ENCODE assay signal across 9 mouse cellular contexts in the genomic region with DNA sequence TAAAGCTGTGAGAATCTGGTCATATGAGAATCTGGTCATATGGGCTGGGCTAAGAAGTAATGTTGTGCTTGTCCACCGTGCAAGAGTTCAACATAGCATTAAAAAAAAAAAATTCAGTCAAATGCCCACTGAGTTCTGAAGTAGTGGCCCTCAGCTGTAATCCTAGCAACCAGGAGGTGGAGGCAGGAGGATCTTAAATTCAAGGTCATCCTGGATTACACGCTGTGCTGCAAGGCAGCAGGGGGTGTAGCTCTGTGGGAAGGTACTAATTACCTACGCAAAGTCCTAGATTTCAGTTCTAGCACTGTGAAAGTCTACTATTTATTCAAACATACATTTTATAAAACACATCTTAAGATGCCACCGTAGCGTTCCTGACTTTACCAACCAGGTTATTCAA. TPM values are rescaled to one million over a fixed set of nuclear protein-coding genes. Genes with fewer than 3 reads are reported as not detected.
A peak's percentile ranks its signal among the peaks of the same experiment; 100 is the strongest.
DNase-seq lines count a peak whose midpoint lies in the region; ATAC-seq and TF ChIP-seq lines count a peak whose summit lies in the region.
"Had no signal": no experiment of that assay in that cellular context is flagged by ENCODE, and none has a peak within 500 bp of the region (broad histone marks: within the 10 kb centered on the region; RNA-seq: fewer than 3 reads in every experiment).

No protein-coding gene starts in this region.

- H3K9me3 ChIP-seq in forebrain, embryonic 11.5 days (ENCODE audit: control insufficient read depth, low read length): no peaks in the 10 kb centered on the region
- no peaks in the 10 kb centered on the region for H3K9me3 ChIP-seq in liver, embryonic 16.5 days (replicated peaks; ENCODE audit: control insufficient read depth, low read length)

- H3K9ac ChIP-seq in forebrain, embryonic 11.5 days (ENCODE audit: low read length): peak overlapping the region; percentile 55
- H3K9ac ChIP-seq in liver, embryonic 16.5 days (ENCODE audit: low read depth, low read length): peak overlapping the region; percentile 79

- H3K4me3 ChIP-seq in C2C12 (ENCODE audit: insufficient read depth, poor library complexity, severe bottlenecking): peak overlapping the region; percentile 67
- H3K4me3 ChIP-seq in forebrain, embryonic 11.5 days (ENCODE audit: low read depth, low read length): peak overlapping the region; percentile 58
- H3K4me3 ChIP-seq in liver, embryonic 16.5 days (ENCODE audit: low read depth, low read length): peak overlapping the region; percentile 87

- H3K27me3 ChIP-seq in C2C12 (ENCODE audit: control insufficient read depth, insufficient read depth, insufficient read length): no peaks in the 10 kb centered on the region
- no peaks in the 10 kb centered on the region for H3K27me3 ChIP-seq in forebrain, embryonic 11.5 days (ENCODE audit: control insufficient read depth, insufficient read depth, low read length)
- no peaks in the 10 kb centered on the region for H3K27me3 ChIP-seq in liver, embryonic 16.5 days (ENCODE audit: control insufficient read depth, insufficient read depth, low read depth, low read length)

- no peak for TF ChIP-seq CTCF in C2C12 (IDR thresholded peaks at IDR 0.05; ENCODE audit: control insufficient read depth, insufficient read depth, insufficient read length)

- H3K79me2 ChIP-seq in C2C12 (ENCODE audit: control insufficient read depth, insufficient read depth): peaks cover 29% of the 10 kb centered on the region

- WGBS in forebrain, embryonic 11.5 days: 16% methylated on average over 5 of the region's 5 CpGs
- 14% methylated on average over 5 of the region's 5 CpGs for WGBS in liver, embryonic 16.5 days (ENCODE audit: insufficient replicate concordance)

- H3K36me3 ChIP-seq in C2C12 (ENCODE audit: control insufficient read depth, insufficient read depth): peaks cover 12% of the 10 kb centered on the region
- H3K36me3 ChIP-seq in forebrain, embryonic 11.5 days (ENCODE audit: control insufficient read depth, insufficient read depth, low read length): no peaks in the 10 kb centered on the region
- peaks cover 5% of the 10 kb centered on the region for H3K36me3 ChIP-seq in liver, embryonic 16.5 days (ENCODE audit: control insufficient read depth, insufficient read depth)

- H3ac ChIP-seq in C2C12 (ENCODE audit: control insufficient read depth, insufficient read length, low read depth): peak overlapping the region; percentile 38

- DNase-seq in cerebellum, postnatal 14 days: peak; percentile 14 to 15
- DNase-seq in cerebellum, postnatal 36 days: no peak
- no peak for DNase-seq in forebrain, embryonic 11.5 days (ENCODE audit: low spot score)
- no peak for DNase-seq in ovary, postnatal 10 days (ENCODE audit: low spot score)
- DNase-seq in thymus, postnatal 0 days (ENCODE audit: low spot score): no peak
- DNase-seq in adrenal gland, postnatal 4 days (ENCODE audit: low spot score in 2 of 2): no peak
- DNase-seq: right cerebral cortex, adult 18-20 months had no signal

- H3K27ac ChIP-seq in forebrain, embryonic 11.5 days (ENCODE audit: low read depth, low read length): no peak overlapping the region
- no peak overlapping the region for H3K27ac ChIP-seq in liver, embryonic 16.5 days (ENCODE audit: low read length)

- ATAC-seq in forebrain, embryonic 11.5 days (replicated peaks; ENCODE audit: low FRiP score): no peak
- no peak for ATAC-seq in liver, embryonic 16.5 days (ENCODE audit: low read depth)

- peak overlapping the region; percentile 69 for H3K4me2 ChIP-seq in forebrain, embryonic 11.5 days (ENCODE audit: low read depth, low read length, severe bottlenecking)
- peak overlapping the region; percentile 88 for H3K4me2 ChIP-seq in liver, embryonic 16.5 days (ENCODE audit: low read depth, low read length)

- peaks cover 11% of the 10 kb centered on the region for H3K79me3 ChIP-seq in C2C12 (ENCODE audit: low read depth)

- peaks cover 4% of the 10 kb centered on the region for H3K4me1 ChIP-seq in forebrain, embryonic 11.5 days (replicated peaks; ENCODE audit: control insufficient read depth, insufficient read depth, low read length)
- H3K4me1 ChIP-seq in liver, embryonic 16.5 days (ENCODE audit: control insufficient read depth, low read depth, low read length): peaks cover 18% of the 10 kb centered on the region

TF ChIP-seq in C2C12, 6 proteins besides CTCF, POLR2A, EP300 and RAD21:
- TF ChIP-seq MYOG (IDR thresholded peaks at IDR 0.05; ENCODE audit: control insufficient read depth, extremely low read depth, insufficient read length) (no peak), MAX (IDR thresholded peaks at IDR 0.05) (no peak)
TF ChIP-seq in C2C12: peak in this region for 0.

RNA-seq across cellular contexts. Expression of gene Actr6, which starts 0.8 kb away (rescaled TPM):
- polyA plus RNA-seq in C2C12 (2012; fragmentation: generic; extraction: Trizol): 4.2 TPM
- polyA plus RNA-seq in forebrain, embryonic 11.5 days (2014; fragmentation: Nextera tagmentation; extraction: Ambion mirVana): 34.9 and 39.9 TPM in 2 replicates
- 12.0 and 14.3 TPM in 2 replicates for polyA plus RNA-seq in liver, embryonic 16.5 days (2015; fragmentation: Nextera tagmentation; extraction: Ambion mirVana)
- 58.7 and 63.8 TPM in 2 replicates for polyA plus RNA-seq in thymus, postnatal 0 days (2015; fragmentation: Nextera tagmentation; extraction: Ambion mirVana)
- total RNA-seq in adrenal gland, postnatal 4 days (2021): 10 to 100 TPM; 23.0 to 26.0 TPM

RNA-seq across cellular contexts. Expression of gene Uhrf1bp1l, which starts 13.4 kb away (rescaled TPM):
- 28.6 TPM for polyA plus RNA-seq in C2C12 (2012; fragmentation: generic; extraction: Trizol)
- 32.4 and 39.2 TPM in 2 replicates for polyA plus RNA-seq in forebrain, embryonic 11.5 days (2014; fragmentation: Nextera tagmentation; extraction: Ambion mirVana)
- polyA plus RNA-seq in liver, embryonic 16.5 days (2015; fragmentation: Nextera tagmentation; extraction: Ambion mirVana): 12.6 and 13.7 TPM in 2 replicates
- 21.8 and 27.1 TPM in 2 replicates for polyA plus RNA-seq in thymus, postnatal 0 days (2015; fragmentation: Nextera tagmentation; extraction: Ambion mirVana)
- 10 to 100 TPM; 69.0 to 71.5 TPM for total RNA-seq in adrenal gland, postnatal 4 days (2021)

RNA-seq across cellular contexts. Expression of gene Scyl2, which starts 45.3 kb away (rescaled TPM):
- polyA plus RNA-seq in C2C12 (2012; fragmentation: generic; extraction: Trizol): 6.7 TPM
- 13.1 and 13.9 TPM in 2 replicates for polyA plus RNA-seq in forebrain, embryonic 11.5 days (2014; fragmentation: Nextera tagmentation; extraction: Ambion mirVana)
- 2.9 and 3.2 TPM in 2 replicates for polyA plus RNA-seq in liver, embryonic 16.5 days (2015; fragmentation: Nextera tagmentation; extraction: Ambion mirVana)
- 6.9 and 9.9 TPM in 2 replicates for polyA plus RNA-seq in thymus, postnatal 0 days (2015; fragmentation: Nextera tagmentation; extraction: Ambion mirVana)
- total RNA-seq in adrenal gland, postnatal 4 days (2021): 10 to 100 TPM; 39.5 to 39.8 TPM

Comparison
In these comparisons a context has a peak if more than half of its experiments do, and no peak if none do; other contexts are left out.
1. DNase-seq: peak in cerebellum, postnatal 14 days (2 of 2); none in cerebellum, postnatal 36 days (0 of 2), forebrain, embryonic 11.5 days (single experiment), ovary, postnatal 10 days (single experiment), thymus, postnatal 0 days (single experiment) and adrenal gland, postnatal 4 days (0 of 2).
2. Peak in every context shown above with its lines, with median percentiles within 50 percentile points of each other: H3K4me3 ChIP-seq.